Mouse (Mus musculus) neutrophil, adult 83 days (primary cell): ENCODE results near the gene Abca14. TPM values are rescaled to one million over a fixed set of nuclear protein-coding genes. Genes with fewer than 3 reads are reported as not detected.

Experiments
- total RNA-seq, 2 experiments: library from RNA; stranded (reverse); gene quantifications; one replicate each; pipeline ENCODE4 v1.2.4; 2023

The Abca14 gene
- total RNA-seq: not detected

GRCm38 (mm10) chr7:120203789-120204188 lies at the start of gene Abca14:
Abca14 (plus strand) TSS chr7:120203961.

GRCm38 (mm10) chr7:120173603-120174244 lies 30.0 kb upstream of the Abca14 start, which contains the start of gene Anks4b:
Anks4b (plus strand) TSS chr7:120173858.

DNA sequence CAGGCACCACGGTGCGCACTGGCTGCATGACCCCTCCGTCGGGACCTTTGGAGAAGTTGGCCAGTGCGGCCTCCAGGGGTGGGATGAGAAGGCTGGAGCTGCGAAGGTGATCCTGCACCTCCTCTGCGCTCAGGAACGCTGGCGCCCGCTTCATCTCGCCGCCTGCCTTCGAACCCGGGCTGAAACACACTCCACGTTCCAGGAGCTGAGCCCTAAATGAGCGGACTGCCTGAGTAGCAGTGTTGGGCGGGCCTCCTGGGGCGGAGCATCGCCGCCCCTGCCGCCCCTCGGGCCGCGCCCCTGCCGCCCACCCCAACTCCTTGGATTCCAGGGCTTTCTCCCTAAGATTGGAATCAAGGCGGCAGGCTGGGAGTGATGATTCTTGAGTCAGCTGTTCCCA lies 2.0 kb upstream of the Abca14 start, which contains the start of gene Crym:
Gene Crym, minus strand, starts transcription at position 341 of the 400 bp plus-strand sequence.

GRCm38 (mm10) chr7:120328087-120328793 lies 124.5 kb downstream of the Abca14 start, which contains the start of gene Abca15:
Abca15 (plus strand) TSS chr7:120328670.

Other genes starting within 250 kb of the Abca14 start
- not detected for gene Dnah3, start 108.7 kb upstream of the Abca14 start, total RNA-seq
- 1 to 10 TPM; 8.9 to 9.0 TPM for gene Tmem159, start 101.6 kb upstream of the Abca14 start, total RNA-seq
- not detected for gene Zp2, start 58.7 kb upstream of the Abca14 start, total RNA-seq
- gene Anks4b, start 30.1 kb upstream of the Abca14 start, total RNA-seq: under 1 TPM in 1 of 2 experiments, not detected in 1; 0.09 TPM
- gene Crym, start 1.9 kb upstream of the Abca14 start, total RNA-seq: not detected
- not detected for gene Abca15, start 124.7 kb downstream of the Abca14 start, total RNA-seq
- gene Abca16, start 205.7 kb downstream of the Abca14 start, total RNA-seq: not detected